Mouse (Mus musculus) neural tube, embryonic 14.5 days (tissue): Measurements from ENCODE around the gene Pop5. TPM values are rescaled to one million over a fixed set of nuclear protein-coding genes. Genes with fewer than 3 reads are reported as not detected.

Experiments
- polyA plus RNA-seq: library from polyadenylated mRNA; unstranded; fragments of >200 nt; fragmentation: Nextera tagmentation; extraction: Ambion mirVana; gene quantifications from 2 replicates; pipeline ENCODE4 v1.2.1, GENCODE M21; 2014

The Pop5 gene
- polyA plus RNA-seq, 1 experiment from 2014 or later = 121 TPM

Other genes with a start within 250 kb of the Pop5 start
- 32.7 and 33.4 TPM in 2 replicates for gene Sppl3, start 224.7 kb upstream of the Pop5 start, polyA plus RNA-seq
- gene Gm10401, start 137.5 kb upstream of the Pop5 start, polyA plus RNA-seq = 53.0 and 60.9 TPM in 2 replicates
- 11.3 and 11.7 TPM in 2 replicates for gene Acads, start 116.5 kb upstream of the Pop5 start, polyA plus RNA-seq
- 27.9 and 33.9 TPM in 2 replicates for gene Unc119b, start 100.9 kb upstream of the Pop5 start, polyA plus RNA-seq
- 23.9 and 26.2 TPM in 2 replicates for gene Mlec, start 77.7 kb upstream of the Pop5 start, polyA plus RNA-seq
- gene Cabp1, start 41.5 kb upstream of the Pop5 start, polyA plus RNA-seq = 28.1 and 30.3 TPM in 2 replicates
- gene Rnf10, start 37.1 kb downstream of the Pop5 start, polyA plus RNA-seq = 94.0 and 116 TPM in 2 replicates
- gene Coq5, start 43.8 kb downstream of the Pop5 start, polyA plus RNA-seq = 58.5 and 61.8 TPM in 2 replicates
- gene Dynll1, start 65.2 kb downstream of the Pop5 start, polyA plus RNA-seq = 1,143 and 1,163 TPM in 2 replicates
- 123 and 140 TPM in 2 replicates for gene Srsf9, start 91.3 kb downstream of the Pop5 start, polyA plus RNA-seq
- 45.4 and 53.5 TPM in 2 replicates for gene Gatc, start 105.3 kb downstream of the Pop5 start, polyA plus RNA-seq
- 54.5 and 59.2 TPM in 2 replicates for gene Triap1, start 105.4 kb downstream of the Pop5 start, polyA plus RNA-seq
- gene Cox6a1, start 113.1 kb downstream of the Pop5 start, polyA plus RNA-seq = 1,051 and 1,284 TPM in 2 replicates
- gene Msi1, start 193.8 kb downstream of the Pop5 start, polyA plus RNA-seq = 55.1 and 55.4 TPM in 2 replicates
- 0.58 TPM in 1 of 2 replicates, not detected in the other for gene Pla2g1b, start 230.4 kb downstream of the Pop5 start, polyA plus RNA-seq
- 26.0 and 32.6 TPM in 2 replicates for gene Sirt4, start 248.9 kb downstream of the Pop5 start, polyA plus RNA-seq